In genomic region chr5:115572679-115573535, GRCm38 (mm10) we compare ENCODE assay signal across 8 mouse cellular contexts. TPM values are rescaled to one million over a fixed set of nuclear protein-coding genes. Genes with fewer than 3 reads are reported as not detected.
DNase-seq lines count a peak whose midpoint lies in the region; ATAC-seq and TF ChIP-seq lines count a peak whose summit lies in the region.

No protein-coding gene starts in this region.

- H3K4me3 ChIP-seq in forebrain, embryonic 15.5 days: no peak overlapping the region
- H3K4me3 ChIP-seq in forebrain, embryonic 12.5 days (replicated peaks): no peak overlapping the region
- H3K4me3 ChIP-seq in C2C12 (ENCODE audit: insufficient read depth, poor library complexity, severe bottlenecking): no peak overlapping the region
- no peak overlapping the region for H3K4me3 ChIP-seq in kidney, adult 2 months (ENCODE audit: insufficient read depth, low read depth, low read length)

- no peak for ATAC-seq in forebrain, embryonic 15.5 days (replicated peaks)
- no peak for ATAC-seq in forebrain, embryonic 12.5 days (ENCODE audit: low FRiP score)
- no peak for ATAC-seq in inflammation-experienced regulatory T-cells, adult 6 months

- peak; percentile 67 for DNase-seq in fibroblast of lung, adult 2 months (ENCODE audit: low read depth)
- DNase-seq in kidney, adult 2 months: peak; percentile 90
- peak; percentile 57 to 67 for DNase-seq in lung, adult 18-20 months
- DNase-seq in ovary, postnatal 10 days (ENCODE audit: low spot score): no peak

- peaks cover 59% of the 10 kb centered on the region for H3K36me3 ChIP-seq in forebrain, embryonic 15.5 days
- H3K36me3 ChIP-seq in forebrain, embryonic 12.5 days (replicated peaks): peaks cover 65% of the 10 kb centered on the region
- H3K36me3 ChIP-seq in C2C12 (ENCODE audit: control insufficient read depth, insufficient read depth): peaks cover 65% of the 10 kb centered on the region
- H3K36me3 ChIP-seq in kidney, adult 2 months (ENCODE audit: control insufficient read depth, insufficient read depth, low read length): no peaks in the 10 kb centered on the region

- WGBS in forebrain, embryonic 15.5 days: 74% methylated on average over 17 of the region's 17 CpGs
- 78% methylated on average over 17 of the region's 17 CpGs for WGBS in forebrain, embryonic 12.5 days
- 7% methylated on average over 17 of the region's 17 CpGs for WGBS in kidney, adult 2 months

- H3K79me3 ChIP-seq in C2C12 (ENCODE audit: low read depth): peaks cover 39% of the 10 kb centered on the region

- H3K4me2 ChIP-seq in forebrain, embryonic 15.5 days (replicated peaks): no peak overlapping the region
- no peak overlapping the region for H3K4me2 ChIP-seq in forebrain, embryonic 12.5 days

- no peaks in the 10 kb centered on the region for H3K27me3 ChIP-seq in forebrain, embryonic 15.5 days
- no peaks in the 10 kb centered on the region for H3K27me3 ChIP-seq in forebrain, embryonic 12.5 days
- H3K27me3 ChIP-seq in C2C12 (ENCODE audit: control insufficient read depth, insufficient read depth, insufficient read length): no peaks in the 10 kb centered on the region
- H3K27me3 ChIP-seq in kidney, adult 2 months (replicated peaks; ENCODE audit: control insufficient read depth, insufficient read depth, low read length): no peaks in the 10 kb centered on the region

- no peaks in the 10 kb centered on the region for H3K9me3 ChIP-seq in forebrain, embryonic 15.5 days
- H3K9me3 ChIP-seq in forebrain, embryonic 12.5 days: no peaks in the 10 kb centered on the region

- TF ChIP-seq POLR2A in kidney, adult 2 months (IDR thresholded peaks at IDR 0.05; ENCODE audit: low read depth, low read length): no peak

- no peaks in the 10 kb centered on the region for H3K4me1 ChIP-seq in forebrain, embryonic 15.5 days
- H3K4me1 ChIP-seq in forebrain, embryonic 12.5 days: peaks cover 11% of the 10 kb centered on the region; the same call in 1 of the 2 replicates
- peaks cover 44% of the 10 kb centered on the region for H3K4me1 ChIP-seq in kidney, adult 2 months (ENCODE audit: control insufficient read depth, insufficient read depth, low read length)

- no peak for TF ChIP-seq CTCF in C2C12 (IDR thresholded peaks at IDR 0.05; ENCODE audit: control insufficient read depth, insufficient read depth, insufficient read length)
- no peak for TF ChIP-seq CTCF in kidney, adult 2 months (conservative IDR thresholded peaks at IDR 0.05; ENCODE audit: insufficient read depth, insufficient read length, low read depth, low read length)

- peak overlapping the region; percentile 45 for H3ac ChIP-seq in C2C12 (ENCODE audit: control insufficient read depth, insufficient read length, low read depth)

- no peak overlapping the region for H3K9ac ChIP-seq in forebrain, embryonic 15.5 days (replicated peaks)
- no peak overlapping the region for H3K9ac ChIP-seq in forebrain, embryonic 12.5 days

- H3K79me2 ChIP-seq in C2C12 (ENCODE audit: control insufficient read depth, insufficient read depth): peaks cover 84% of the 10 kb centered on the region

- 0 out of 2 replicates have a peak overlapping the region, but pooled peaks have one; percentile 12 for H3K27ac ChIP-seq in forebrain, embryonic 15.5 days (replicated peaks)
- H3K27ac ChIP-seq in forebrain, embryonic 12.5 days: no peak overlapping the region
- H3K27ac ChIP-seq in kidney, adult 2 months (ENCODE audit: insufficient read depth, low read depth, low read length): peak overlapping the region; percentile 86

TF ChIP-seq in C2C12, 6 proteins besides CTCF, POLR2A, EP300 and RAD21:
- TF ChIP-seq USF1 (IDR thresholded peaks at IDR 0.05; ENCODE audit: low read depth): no peak
- no peak for TF ChIP-seq MYOD1 (IDR thresholded peaks at IDR 0.05; ENCODE audit: control insufficient read depth, insufficient read length, low read depth)
- TF ChIP-seq MYOG (IDR thresholded peaks at IDR 0.05; ENCODE audit: control insufficient read depth, extremely low read depth, insufficient read length): no peak
- no peak for TF ChIP-seq MAX (IDR thresholded peaks at IDR 0.05)
- TF ChIP-seq CEBPB (IDR thresholded peaks at IDR 0.05; ENCODE audit: low read depth): no peak
- TF ChIP-seq FOSL1 (IDR thresholded peaks at IDR 0.05; ENCODE audit: insufficient read depth, low read length, poor library complexity, severe bottlenecking): no peak

RNA-seq across cellular contexts. Expression of gene Gcn1l1, which starts 7.9 kb away (rescaled TPM):
- 43.8 and 46.1 TPM in 2 replicates for polyA plus RNA-seq in forebrain, embryonic 15.5 days (2015; fragmentation: Nextera tagmentation; extraction: Ambion mirVana)
- 60.4 and 67.4 TPM in 2 replicates for polyA plus RNA-seq in forebrain, embryonic 12.5 days (2016; fragmentation: Nextera tagmentation; extraction: Ambion mirVana)
- 46.2 TPM for polyA plus RNA-seq in C2C12 (2012; fragmentation: generic; extraction: Trizol)
- 42.2 and 45.4 TPM in 2 replicates for polyA plus RNA-seq in kidney, adult 2 months (2012; rRNA removed)
- polyA plus RNA-seq in inflammation-experienced regulatory T-cells, adult 6 months (2017; shearing (Covaris generic)): 10 to 100 TPM; 24.7 to 36.4 (median 28.6) TPM

RNA-seq across cellular contexts. Expression of gene Rplp0, which starts 13.6 kb away (rescaled TPM):
- 1,000 and 1,018 TPM in 2 replicates for polyA plus RNA-seq in forebrain, embryonic 15.5 days (2015; fragmentation: Nextera tagmentation; extraction: Ambion mirVana)
- polyA plus RNA-seq in forebrain, embryonic 12.5 days (2016; fragmentation: Nextera tagmentation; extraction: Ambion mirVana): 860 and 944 TPM in 2 replicates
- 5,791 TPM for polyA plus RNA-seq in C2C12 (2012; fragmentation: generic; extraction: Trizol)
- 1,267 and 1,337 TPM in 2 replicates for polyA plus RNA-seq in kidney, adult 2 months (2012; rRNA removed)
- polyA plus RNA-seq in inflammation-experienced regulatory T-cells, adult 6 months (2017; shearing (Covaris generic)): 1,000 to 10,000 TPM; 3,093 to 3,894 (median 3,885) TPM

RNA-seq across cellular contexts. Expression of gene Rab35, which starts 58.8 kb away (rescaled TPM):
- polyA plus RNA-seq in forebrain, embryonic 15.5 days (2015; fragmentation: Nextera tagmentation; extraction: Ambion mirVana): 18.9 and 22.1 TPM in 2 replicates
- 16.1 and 16.7 TPM in 2 replicates for polyA plus RNA-seq in forebrain, embryonic 12.5 days (2016; fragmentation: Nextera tagmentation; extraction: Ambion mirVana)
- 52.0 TPM for polyA plus RNA-seq in C2C12 (2012; fragmentation: generic; extraction: Trizol)
- 50.3 and 52.5 TPM in 2 replicates for polyA plus RNA-seq in kidney, adult 2 months (2012; rRNA removed)
- polyA plus RNA-seq in inflammation-experienced regulatory T-cells, adult 6 months (2017; shearing (Covaris generic)): 10 to 100 TPM in 1 of 3 experiments, 1 to 10 TPM in 2; 7.3 to 10.6 (median 9.7) TPM
